Comparison of ENCODE assay signal across 28 mouse cellular contexts in the genomic region with DNA sequence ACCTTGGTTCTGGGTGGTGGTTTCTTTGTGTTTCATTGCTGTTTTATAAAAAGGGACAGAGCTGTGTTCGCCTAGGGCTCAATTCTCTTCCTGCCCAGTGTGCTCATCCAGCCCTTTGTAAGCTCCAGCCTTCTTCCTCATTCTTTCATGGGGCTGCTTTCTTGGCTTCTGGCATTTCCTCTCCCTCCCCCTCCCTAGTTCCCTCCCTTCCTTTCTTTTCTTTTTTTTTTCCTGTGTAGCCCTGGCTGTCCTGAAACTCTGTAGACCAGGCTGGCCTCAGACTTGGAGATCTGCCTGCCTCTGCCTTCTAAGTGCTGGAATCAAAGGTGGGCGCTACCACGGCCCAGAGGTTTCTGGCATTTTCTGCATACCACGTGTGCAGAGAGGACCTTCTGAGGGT. TPM values are rescaled to one million over a fixed set of nuclear protein-coding genes. Genes with fewer than 3 reads are reported as not detected.
DNase-seq lines count a peak whose midpoint lies in the region; ATAC-seq and TF ChIP-seq lines count a peak whose summit lies in the region.
"Had no signal": no experiment of that assay in that cellular context is flagged by ENCODE, and none has a peak within 500 bp of the region (broad histone marks: within the 10 kb centered on the region; RNA-seq: fewer than 3 reads in every experiment).

No protein-coding gene starts in this region.

- no peak for TF ChIP-seq EP300 in liver, postnatal 0 days (IDR thresholded peaks at IDR 0.05; ENCODE audit: low read depth)
- no peak for TF ChIP-seq EP300 in ES-Bruce4 (IDR thresholded peaks at IDR 0.05; ENCODE audit: insufficient read depth, low read depth, low read length)

- H3K4me2 ChIP-seq in liver, postnatal 0 days (ENCODE audit: low read depth, low read length): no peak overlapping the region
- H3K4me2 ChIP-seq in intestine, embryonic 16.5 days (ENCODE audit: low read depth, low read length): no peak overlapping the region
- H3K4me2 ChIP-seq: embryonic facial prominence, embryonic 12.5 days; forebrain, embryonic 12.5 days; heart, embryonic 13.5 days; hindbrain, embryonic 12.5 days; limb, embryonic 13.5 days; midbrain, embryonic 15.5 days; neural tube, embryonic 13.5 days had no signal

- peaks cover 22% of the 10 kb centered on the region for H3K4me1 ChIP-seq in liver, postnatal 0 days (ENCODE audit: insufficient read depth)
- peaks cover 3% of the 10 kb centered on the region for H3K4me1 ChIP-seq in ES-Bruce4 (ENCODE audit: control insufficient read depth, insufficient read depth, low read length)
- 0 out of 2 replicates have a peak, but pooled peaks cover 4% of the 10 kb centered on the region for H3K4me1 ChIP-seq in intestine, embryonic 16.5 days (ENCODE audit: control insufficient read depth, insufficient read depth, low read length)
- H3K4me1 ChIP-seq: forebrain, embryonic 12.5 days; hindbrain, embryonic 12.5 days; midbrain, embryonic 15.5 days had no signal

- H3K9me3 ChIP-seq in liver, postnatal 0 days (ENCODE audit: low read length): no peaks in the 10 kb centered on the region; the same call in 1 of the 2 replicates
- H3K9me3 ChIP-seq in ES-Bruce4 (replicated peaks; ENCODE audit: control insufficient read depth, insufficient read depth, low read length, poor library complexity, severe bottlenecking): no peaks in the 10 kb centered on the region
- H3K9me3 ChIP-seq in intestine, embryonic 16.5 days (ENCODE audit: control insufficient read depth, low read length): no peaks in the 10 kb centered on the region
- H3K9me3 ChIP-seq: embryonic facial prominence, embryonic 12.5 days; forebrain, embryonic 12.5 days; G1E; heart, embryonic 13.5 days; hindbrain, embryonic 12.5 days; limb, embryonic 13.5 days; midbrain, embryonic 15.5 days; neural tube, embryonic 13.5 days had no signal

- no peak for DNase-seq in liver, postnatal 0 days
- no peak for DNase-seq in liver
- DNase-seq in ZHBTc4 (ENCODE audit: low read depth, low spot score): peak; percentile 56
- DNase-seq in retina, postnatal 1 day: no peak
- DNase-seq: adrenal gland, postnatal 25 days; cerebellum, adult 11 months; cerebellum, postnatal 14 days; gastrocnemius, adult 2 months; heart, postnatal 14 days; kidney, adult 18-20 months; kidney, postnatal 4 days; layer of hippocampus, adult 9-11 months; lung, adult 18-20 months; right cerebral cortex, postnatal 4 days; thymus, adult 18-20 months; thymus, postnatal 4 days had no signal

- peak overlapping the region; percentile 11; the same call in 1 of the 2 replicates for H3K27ac ChIP-seq in liver, postnatal 0 days (ENCODE audit: low read depth)
- peak overlapping the region; percentile 77 for H3K27ac ChIP-seq in ES-Bruce4 (ENCODE audit: insufficient read depth, low read length)
- H3K27ac ChIP-seq in intestine, embryonic 16.5 days (ENCODE audit: low read length): no peak overlapping the region
- H3K27ac ChIP-seq: embryonic facial prominence, embryonic 12.5 days; forebrain, embryonic 12.5 days; gastrocnemius, adult 2 months; heart, embryonic 13.5 days; hindbrain, embryonic 12.5 days; limb, embryonic 13.5 days; midbrain, embryonic 15.5 days; neural tube, embryonic 13.5 days had no signal

- no peak overlapping the region for H3K4me3 ChIP-seq in liver, postnatal 0 days (ENCODE audit: low read depth, low read length)
- no peak overlapping the region for H3K4me3 ChIP-seq in ES-Bruce4 (ENCODE audit: low read depth, low read length)
- H3K4me3 ChIP-seq in intestine, embryonic 16.5 days (ENCODE audit: low read length): no peak overlapping the region
- H3K4me3 ChIP-seq: embryonic facial prominence, embryonic 12.5 days; forebrain, embryonic 12.5 days; gastrocnemius, adult 2 months; heart, embryonic 13.5 days; hindbrain, embryonic 12.5 days; limb, embryonic 13.5 days; midbrain, embryonic 15.5 days; myocyte; neural tube, embryonic 13.5 days had no signal

- 84% methylated on average over 4 of the region's 4 CpGs for WGBS in liver, postnatal 0 days (ENCODE audit: insufficient replicate concordance)
- WGBS in intestine, embryonic 16.5 days: 87% methylated on average over 4 of the region's 4 CpGs

- TF ChIP-seq CTCF in liver, postnatal 0 days (IDR thresholded peaks at IDR 0.05; ENCODE audit: low read depth): no peak
- no peak for TF ChIP-seq CTCF in ES-Bruce4 (IDR thresholded peaks at IDR 0.05; ENCODE audit: low read depth, low read length)

- no peak for TF ChIP-seq POLR2A in ES-Bruce4 (IDR thresholded peaks at IDR 0.05; ENCODE audit: insufficient read depth, low read length)

- peaks cover 7% of the 10 kb centered on the region; the same call in 1 of the 2 replicates for H3K36me3 ChIP-seq in liver, postnatal 0 days (replicated peaks; ENCODE audit: insufficient read depth, low read length)
- H3K36me3 ChIP-seq in ES-Bruce4 (ENCODE audit: control insufficient read depth, insufficient read depth, low read length, poor library complexity, severe bottlenecking): no peaks in the 10 kb centered on the region
- H3K36me3 ChIP-seq in intestine, embryonic 16.5 days (ENCODE audit: control insufficient read depth, insufficient read depth, low read length): 0 out of 2 replicates have a peak, but pooled peaks cover 4% of the 10 kb centered on the region
- H3K36me3 ChIP-seq: forebrain, embryonic 12.5 days; hindbrain, embryonic 12.5 days; midbrain, embryonic 15.5 days; neural tube, embryonic 13.5 days had no signal

- H3K9ac ChIP-seq in liver, postnatal 0 days (replicated peaks): no peak overlapping the region
- H3K9ac ChIP-seq in ES-Bruce4 (ENCODE audit: low read depth, poor library complexity, severe bottlenecking): no peak overlapping the region
- no peak overlapping the region for H3K9ac ChIP-seq in intestine, embryonic 16.5 days (ENCODE audit: low read depth, low read length)
- H3K9ac ChIP-seq: embryonic facial prominence, embryonic 12.5 days; forebrain, embryonic 12.5 days; heart, embryonic 13.5 days; hindbrain, embryonic 12.5 days; limb, embryonic 13.5 days; midbrain, embryonic 15.5 days; neural tube, embryonic 13.5 days had no signal

- no peaks in the 10 kb centered on the region for H3K27me3 ChIP-seq in liver, postnatal 0 days (ENCODE audit: insufficient read depth, low read length)
- no peaks in the 10 kb centered on the region for H3K27me3 ChIP-seq in ES-Bruce4 (ENCODE audit: control insufficient read depth, insufficient read depth, low read length, poor library complexity, severe bottlenecking)
- no peaks in the 10 kb centered on the region for H3K27me3 ChIP-seq in intestine, embryonic 16.5 days (replicated peaks; ENCODE audit: control insufficient read depth, insufficient read depth, low read length)
- H3K27me3 ChIP-seq: embryonic facial prominence, embryonic 12.5 days; forebrain, embryonic 12.5 days; heart, embryonic 13.5 days; hindbrain, embryonic 12.5 days; limb, embryonic 13.5 days; midbrain, embryonic 15.5 days; neural tube, embryonic 13.5 days had no signal

- ATAC-seq in liver, postnatal 0 days: no peak
- ATAC-seq in megakaryocyte progenitor cell, adult 5-6 weeks (replicated peaks; ENCODE audit: poor library complexity): peak; percentile 43
- ATAC-seq in intestine, embryonic 16.5 days: no peak
- ATAC-seq: midbrain, embryonic 15.5 days had no signal

RNA-seq across cellular contexts. Expression of a gene that starts 21.7 kb away (rescaled TPM):
- 26.1 and 28.1 TPM in 2 replicates for polyA plus RNA-seq in liver, postnatal 0 days (2015; fragmentation: Nextera tagmentation; extraction: Ambion mirVana)
- 162 and 164 TPM in 2 replicates for polyA plus RNA-seq in ES-Bruce4 (2011; ENCODE audit: insufficient read depth, insufficient read length, low read depth, missing spikeins)
- total RNA-seq in megakaryocyte progenitor cell, adult 5-6 weeks (2015): 51.0 and 54.1 TPM in 2 replicates
- 29.0 and 40.3 TPM in 2 replicates for total RNA-seq in megakaryocyte progenitor cell, adult 5-6 weeks (2017)
- polyA plus RNA-seq in intestine, embryonic 16.5 days (2015; fragmentation: Nextera tagmentation; extraction: Ambion mirVana): 33.2 and 35.0 TPM in 2 replicates
